Mouse (Mus musculus) thymus, postnatal 0 days (tissue): ENCODE measurements around the gene Banf1. TPM values are rescaled to one million over a fixed set of nuclear protein-coding genes. Genes with fewer than 3 reads are reported as not detected.
A peak's percentile ranks its signal among the peaks of the same experiment; 100 is the strongest.
"Not testable (repeated sequence)": the region's sequence is repeated elsewhere in the genome, so short reads cannot be mapped to it uniquely, and the experiment has no call there.

Experiments used
- DNase-seq: peaks from one replicate; pipeline ENCODE4 v3.0.0-alpha.2; 2015; ENCODE audit warnings: low spot score
- polyA plus RNA-seq: library from polyadenylated mRNA; unstranded; fragments of >200 nt; fragmentation: Nextera tagmentation; extraction: Ambion mirVana; gene quantifications from 2 replicates; pipeline ENCODE4 v1.2.1, GENCODE M21; 2015

Banf1 gene
- polyA plus RNA-seq: 590 and 607 TPM in 2 replicates

GRCm38 (mm10) chr19:5367053-5367359, at the start of gene Banf1:
TSS of gene Banf1 (minus strand) at chr19:5367168.
- no peak for DNase-seq

GRCm38 (mm10) chr19:5414534-5414957, 47.6 kb upstream of the Banf1 start:
- no peak for DNase-seq

- no peak for DNase-seq
These were observed 46.9 kb upstream of the Banf1 start for GRCm38 (mm10) chr19:5413840-5414239.

DNA sequence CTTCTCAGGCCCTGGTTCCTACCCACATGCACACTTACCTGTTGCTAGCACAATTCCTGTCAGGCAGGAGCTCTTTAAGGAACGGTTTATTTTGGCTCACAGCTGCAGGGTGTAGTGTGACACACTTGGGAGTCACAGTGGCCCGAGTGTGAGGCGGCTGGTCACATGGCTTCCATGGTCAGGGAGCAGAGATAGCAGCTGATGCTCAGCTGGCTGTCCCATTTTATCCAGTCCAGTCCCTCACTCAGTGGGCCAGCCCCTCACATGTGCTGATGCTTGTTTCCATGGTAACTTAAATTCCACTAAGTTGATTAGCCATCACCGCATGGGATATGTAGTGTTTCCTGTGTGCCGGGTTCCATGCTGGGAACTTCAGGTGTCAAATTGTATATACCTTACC, 45.0 kb upstream of the Banf1 start:
- no peak for DNase-seq

GRCm38 (mm10) chr19:5410641-5411040, 43.7 kb upstream of the Banf1 start:
- no peak for DNase-seq

DNA sequence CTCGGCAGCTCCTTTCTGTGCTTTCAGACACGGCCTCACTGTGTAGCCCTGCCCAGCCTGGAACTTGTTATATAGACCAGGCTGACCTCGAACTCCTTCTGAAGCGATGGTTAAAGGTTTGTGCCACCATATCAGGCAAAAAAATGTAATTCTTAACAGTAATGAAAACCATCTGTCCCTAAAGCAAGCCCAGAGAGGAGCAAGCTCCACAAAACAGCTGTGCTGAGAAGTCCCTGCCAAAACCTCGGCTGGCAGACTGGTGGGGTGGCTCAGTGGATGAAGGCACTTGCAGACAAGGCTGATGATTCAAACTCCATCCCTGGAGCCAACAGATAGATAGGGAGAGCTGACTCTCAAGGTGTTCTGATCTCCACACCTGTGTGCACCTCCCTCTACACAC, 42.1 kb upstream of the Banf1 start:
- DNase-seq: no peak

DNA sequence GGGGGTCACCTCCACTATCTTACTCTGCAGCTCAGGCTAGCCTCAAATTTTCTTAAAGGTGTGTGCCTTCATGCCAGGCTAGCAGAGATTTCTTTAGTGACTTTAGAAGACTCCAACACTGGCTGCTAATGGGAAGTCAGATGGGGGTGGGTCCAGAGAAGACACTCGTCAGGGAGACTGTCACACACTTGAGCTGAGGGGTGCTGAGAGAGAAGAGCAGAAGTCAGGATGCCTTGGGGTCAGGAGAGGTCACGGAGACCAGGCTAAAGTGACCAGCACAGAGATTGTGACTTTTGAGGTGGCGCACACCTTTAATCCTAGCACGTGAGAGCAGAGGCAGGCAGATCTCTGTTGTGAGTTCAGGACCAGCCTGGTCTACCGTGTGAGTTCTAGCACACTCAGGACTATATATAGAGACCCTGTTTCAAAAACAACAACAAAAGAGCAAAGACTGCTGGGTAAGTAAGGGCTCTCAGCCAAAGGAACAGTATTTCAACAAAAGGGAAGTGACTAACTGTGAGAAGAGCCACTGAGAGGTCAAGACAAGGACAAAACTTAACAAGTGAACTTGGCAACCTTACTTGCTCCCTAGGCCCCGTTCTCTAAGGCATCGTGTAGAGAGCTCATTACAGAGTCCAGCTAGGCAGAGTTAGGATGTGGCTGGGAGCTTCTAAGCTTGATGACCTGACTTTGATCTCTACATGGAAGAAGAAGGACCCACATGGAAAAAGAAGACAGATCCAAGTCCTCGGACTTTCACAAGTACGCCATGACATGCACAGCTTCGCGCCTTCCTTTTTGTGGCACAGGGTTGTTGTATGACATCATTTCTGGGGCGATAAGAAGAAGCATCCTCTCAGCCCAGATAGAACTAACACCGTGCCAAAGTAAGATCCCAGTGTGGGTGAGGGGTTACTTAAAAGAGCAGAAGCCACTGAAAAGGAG, 41.4 kb upstream of the Banf1 start:
- no peak for DNase-seq

DNA sequence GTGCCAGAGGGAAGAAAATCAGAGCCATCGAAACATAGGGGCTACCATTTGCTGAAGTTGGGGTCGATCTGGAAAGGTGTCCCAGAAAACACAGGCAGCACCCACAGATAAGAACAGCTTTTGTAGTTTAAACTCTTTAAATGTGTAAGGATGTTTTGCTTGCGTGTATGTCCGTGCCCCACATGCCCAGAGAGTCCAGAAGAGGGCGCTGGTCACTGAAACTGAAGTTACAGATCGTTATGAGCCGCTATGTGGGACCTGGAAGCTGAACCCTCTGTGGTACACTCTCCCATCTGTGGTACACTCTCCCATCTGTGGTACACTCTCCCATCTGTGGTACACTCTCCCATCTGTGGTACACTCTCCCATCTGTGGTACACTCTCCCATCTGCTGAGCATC, 40.2 kb upstream of the Banf1 start:
- peak; percentile 81 for DNase-seq

- peak; percentile 74 for DNase-seq
These were observed 39.7 kb upstream of the Banf1 start for GRCm38 (mm10) chr19:5406531-5407126.

- DNase-seq: peak; percentile 76
These were observed 39.0 kb upstream of the Banf1 start for GRCm38 (mm10) chr19:5405924-5406323.

DNA sequence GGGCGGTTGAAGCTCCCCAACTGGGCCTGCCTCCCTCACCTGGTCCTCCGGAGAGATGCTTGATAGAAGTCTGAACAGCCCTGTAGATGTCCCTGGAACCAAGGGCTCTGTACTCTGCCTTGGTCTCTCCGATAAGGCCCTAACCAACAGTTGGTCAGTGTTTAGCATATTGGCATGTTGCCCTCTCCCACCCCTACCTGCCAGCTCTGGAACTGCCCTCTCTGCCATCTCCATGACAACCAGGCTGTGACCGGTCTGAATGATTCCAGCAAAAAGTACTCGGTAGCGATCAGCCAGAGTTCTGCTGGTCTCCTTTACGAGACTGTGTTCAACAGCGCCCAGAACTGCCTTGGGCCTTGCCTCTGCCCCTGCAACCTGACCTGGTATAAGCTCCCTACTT, 35.3 kb upstream of the Banf1 start, which contains the start of gene Tsga10ip:
TSS of gene Tsga10ip (minus strand) at position 234 of the 400 bp plus-strand sequence.
- DNase-seq: no peak

- DNase-seq: not testable (repeated sequence)
These were observed 34.1 kb upstream of the Banf1 start for GRCm38 (mm10) chr19:5401073-5401472.

DNA sequence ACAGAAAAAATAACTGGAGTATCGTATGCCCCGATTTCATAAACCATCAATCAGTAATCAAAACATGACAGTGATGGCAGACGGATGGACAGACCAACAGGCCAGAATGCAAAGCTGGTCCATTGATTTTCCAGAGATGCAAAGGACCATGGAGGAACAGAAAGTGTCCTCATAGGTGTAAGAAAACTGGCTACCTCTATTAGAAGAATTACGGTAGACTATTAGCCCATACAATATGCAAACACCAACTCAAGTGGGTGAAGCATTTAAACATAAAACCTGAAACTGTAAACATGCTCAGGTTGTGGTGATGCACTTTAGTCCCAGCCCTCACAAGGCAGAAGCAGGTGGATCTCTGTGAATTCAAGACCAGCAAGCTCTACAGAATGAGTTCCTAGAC, 28.4 kb upstream of the Banf1 start:
- DNase-seq: no peak

DNA sequence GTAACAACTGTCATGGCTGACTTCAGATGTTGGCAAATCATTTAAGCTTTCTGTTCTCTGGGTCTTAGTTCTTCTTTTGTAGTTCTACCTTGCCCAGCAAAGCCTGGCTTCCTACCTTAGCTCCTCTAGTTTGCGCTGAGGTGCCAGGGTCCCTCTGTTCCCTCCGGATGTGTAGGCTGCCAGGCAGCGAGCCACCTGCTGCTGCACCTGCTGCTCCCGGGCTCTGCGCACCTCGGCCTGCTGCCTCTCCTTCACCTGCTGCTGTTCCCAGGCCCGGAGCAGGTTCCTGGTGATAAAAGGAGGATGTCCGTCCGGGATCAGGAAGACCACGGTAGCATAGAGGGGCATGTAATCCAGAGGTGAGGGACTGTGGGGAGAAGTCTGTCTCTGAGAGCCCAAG, 27.2 kb upstream of the Banf1 start:
- no peak for DNase-seq

GRCm38 (mm10) chr19:5392892-5393291, 25.9 kb upstream of the Banf1 start:
- no peak for DNase-seq

GRCm38 (mm10) chr19:5390416-5390815, 23.4 kb upstream of the Banf1 start:
- no peak for DNase-seq

DNA sequence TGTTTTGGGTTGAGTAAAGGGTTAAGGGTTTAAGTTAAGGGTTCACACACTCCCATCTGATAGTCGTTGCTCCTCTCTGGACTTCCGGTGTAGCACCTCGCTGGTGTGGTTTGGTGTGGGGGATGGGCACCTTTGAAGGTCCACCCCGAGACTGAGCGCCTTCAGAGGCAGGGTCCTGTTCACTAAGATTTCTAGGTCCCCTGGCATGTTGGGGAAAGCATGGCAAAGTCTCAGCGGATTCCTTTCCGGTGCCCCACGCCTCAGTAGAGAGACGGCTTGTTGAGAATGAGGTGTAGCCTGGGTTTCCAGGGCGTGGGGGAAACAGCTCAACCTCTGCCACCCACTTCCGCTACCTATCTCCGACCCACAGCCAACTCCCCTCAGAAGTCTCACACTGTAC, 22.7 kb upstream of the Banf1 start:
- DNase-seq: peak; percentile 87

GRCm38 (mm10) chr19:5388588-5389242, 21.7 kb upstream of the Banf1 start, which contains the start of gene Sart1:
TSS of gene Sart1 (minus strand) at chr19:5388703.
- peak; percentile 97 for DNase-seq

DNA sequence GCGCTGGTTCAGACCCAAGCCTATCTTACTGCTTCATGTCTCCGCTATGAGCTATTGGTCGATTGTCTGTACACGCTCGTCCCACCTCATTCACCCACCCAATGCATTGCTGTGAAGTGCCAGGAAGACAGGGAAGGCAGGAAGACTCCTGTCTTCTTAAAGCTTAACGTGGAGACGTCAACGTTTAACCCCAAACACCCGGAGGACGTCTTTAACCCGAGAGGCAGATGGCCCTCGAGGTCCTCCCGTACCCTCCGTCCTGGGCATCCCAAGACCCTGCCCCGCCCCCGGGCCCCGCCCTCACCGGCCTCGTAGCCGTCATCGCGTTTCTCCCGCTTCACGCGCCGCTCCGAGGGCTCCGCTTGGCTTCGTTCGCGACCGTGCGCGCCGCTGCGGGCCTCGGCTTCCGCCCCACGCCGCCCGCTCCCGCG, 21.1 kb upstream of the Banf1 start:
- DNase-seq: no peak

- no peak for DNase-seq
These were observed 17.7 kb upstream of the Banf1 start for GRCm38 (mm10) chr19:5384715-5385114.

DNA sequence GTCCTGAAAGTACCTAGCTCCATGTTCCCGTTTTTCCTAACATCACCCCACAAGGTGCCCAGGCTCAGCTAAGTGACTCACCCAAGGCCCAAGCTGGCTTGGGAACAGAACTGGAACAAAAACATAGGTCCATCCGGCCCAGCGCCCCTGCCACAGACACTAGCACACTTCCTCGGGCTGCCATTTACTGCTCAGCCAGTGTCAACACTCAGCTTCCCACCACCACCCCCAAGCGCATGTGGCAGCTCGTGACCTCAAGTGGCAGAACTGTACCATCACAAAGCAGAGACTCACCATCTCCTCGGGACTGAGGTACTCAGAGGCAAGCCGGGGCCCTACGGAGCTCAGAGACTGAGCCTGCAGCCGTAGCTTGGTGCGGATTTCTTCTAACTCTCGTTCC, 16.4 kb upstream of the Banf1 start:
- no peak for DNase-seq

- no peak for DNase-seq
These were observed 10.5 kb upstream of the Banf1 start for GRCm38 (mm10) chr19:5377446-5377845.
